Mouse (Mus musculus) heart, adult 2 months (tissue): ENCODE data around the gene Ube2j1.

Experiments
- CTCF ChIP-seq: fragments of 200-600 bp; IDR thresholded peaks from 2 replicates; pipeline ENCODE4 v1.8.1; 2022; ENCODE audit warnings: antibody characterized with exemption, mild to moderate bottlenecking, moderate library complexity
- POLR2A ChIP-seq: fragments of 200-500 bp; IDR thresholded peaks from 2 replicates; pipeline ENCODE4 v1.6.1; 2011; ENCODE audit warnings: mild to moderate bottlenecking, low read depth, low read length, control low read depth; ENCODE audit not compliant: insufficient read depth

DNA sequence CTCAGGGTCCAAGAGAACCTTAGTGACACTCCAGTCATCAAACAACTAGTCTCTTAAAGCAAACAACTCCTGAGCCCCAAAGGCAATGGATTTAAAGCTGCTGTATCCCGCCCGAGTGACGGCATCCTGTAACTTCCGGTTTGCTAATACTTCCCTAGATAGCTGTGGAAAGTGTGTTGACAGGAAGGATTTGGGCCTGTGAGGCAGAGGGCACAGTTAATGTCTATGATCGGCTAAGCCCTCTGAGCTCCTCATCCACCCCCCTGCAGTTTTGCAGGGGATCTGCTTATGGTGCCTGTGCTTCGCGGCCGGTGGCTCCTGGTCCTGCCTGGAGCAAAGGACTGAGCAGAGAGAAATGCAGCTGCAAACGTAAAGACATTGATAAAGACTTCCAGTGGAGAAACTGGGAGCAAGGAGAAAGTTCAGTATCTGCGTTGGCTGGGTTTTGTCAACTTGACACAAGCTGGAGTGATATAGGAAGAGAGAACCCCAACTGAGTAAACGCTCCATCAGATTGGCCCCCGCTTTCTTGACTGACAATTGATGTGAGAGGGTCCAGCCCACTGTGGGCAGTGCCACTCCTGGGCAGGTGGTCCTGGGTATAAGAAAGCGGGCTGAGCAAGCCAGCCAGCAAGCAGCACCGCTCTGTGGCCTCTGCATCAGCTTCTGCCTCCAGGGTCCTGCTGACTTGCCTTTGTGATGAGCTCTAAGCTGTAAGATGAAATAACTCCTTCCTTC, 35.2 kb downstream of the Ube2j1 start:
- TF ChIP-seq CTCF: no peak
- no peak for TF ChIP-seq POLR2A
